Mouse (Mus musculus) limb, embryonic 14.5 days (tissue): ENCODE results near the gene Ptn. TPM values are rescaled to one million over a fixed set of nuclear protein-coding genes. Genes with fewer than 3 reads are reported as not detected.
A peak's percentile ranks its signal among the peaks of the same experiment; 100 is the strongest.

Experiments
- ATAC-seq: fragments of 200-750 bp; cut with Nextera tagmentation; 2 replicates; pipeline ENCODE4 v1.8.0; 2017; ENCODE audit warnings: low read depth, moderate number of reproducible peaks, moderate TSS enrichment; ENCODE audit not compliant: low FRiP score
- DNase-seq: peaks from one replicate; pipeline ENCODE4 v3.0.0-alpha.2; 2015; ENCODE audit warnings: low spot score
- H3K27ac ChIP-seq: fragments of 300-500 bp; sonication (generic); replicated peaks from 2 replicates; pipeline ENCODE4 v1.5.1; 2014; ENCODE audit warnings: low read depth, mild to moderate bottlenecking, low read length, moderate library complexity, mixed read lengths
- H3K27me3 ChIP-seq: fragments of 300-500 bp; sonication (generic); 2 replicates; pipeline ENCODE4 v1.6.1; 2014; ENCODE audit warnings: low read length, mixed read lengths; ENCODE audit not compliant: control insufficient read depth, insufficient read depth
- H3K36me3 ChIP-seq: fragments of 300-500 bp; sonication (generic); 2 replicates; pipeline ENCODE4 v1.6.1; 2014; ENCODE audit warnings: mild to moderate bottlenecking, low read length, moderate library complexity, mixed read lengths; ENCODE audit not compliant: control insufficient read depth, insufficient read depth
- H3K4me1 ChIP-seq: fragments of 300-500 bp; sonication (generic); 2 replicates; pipeline ENCODE4 v1.6.1; 2014; ENCODE audit warnings: antibody characterized with exemption, low read length, mixed read lengths; ENCODE audit not compliant: control insufficient read depth, insufficient read depth
- H3K4me2 ChIP-seq: fragments of 300-500 bp; sonication (generic); replicated peaks from 2 replicates; pipeline ENCODE4 v1.6.1; 2014; ENCODE audit warnings: low read depth, mild to moderate bottlenecking, low read length, moderate library complexity; ENCODE audit not compliant: severe bottlenecking
- H3K4me3 ChIP-seq: fragments of 300-500 bp; sonication (generic); replicated peaks from 2 replicates; pipeline ENCODE4 v1.5.1; 2014; ENCODE audit warnings: low read length
- H3K9ac ChIP-seq: fragments of 300-500 bp; sonication (generic); 2 replicates; pipeline ENCODE4 v1.6.1; 2014; ENCODE audit warnings: mild to moderate bottlenecking, low read depth, low read length, moderate library complexity; ENCODE audit not compliant: severe bottlenecking
- H3K9me3 ChIP-seq: fragments of 300-500 bp; sonication (generic); 2 replicates; pipeline ENCODE4 v1.6.1; 2016; ENCODE audit warnings: low read length; ENCODE audit not compliant: control insufficient read depth
- POLR2A ChIP-seq: fragments of 200-500 bp; IDR thresholded peaks from 2 replicates; pipeline ENCODE4 v1.8.0; 2012; ENCODE audit warnings: inconsistent platforms, mild to moderate bottlenecking, moderate library complexity, borderline replicate concordance; ENCODE audit not compliant: insufficient read depth, insufficient read length; ENCODE audit errors: extremely low read depth
- WGBS: fragments of 180-500 bp; shearing (Covaris S2); extraction: QIAGEN DNeasy Blood & Tissue Kit; methylation state at CpG from one replicate; pipeline ENCODE4 v1.1.7; 2014; 5-methylcytosine and 5-hydroxymethylcytosine counted together
- microRNA-seq: library from miRNA; unstranded; fragments of <30 nt; microRNA quantifications from one replicate; pipeline ENCODE4, GENCODE M21; 2016
- polyA plus RNA-seq, 2 experiments: library from polyadenylated mRNA; depleted of rRNA in 1 of 2; stranded (reverse) in 1 of 2; unstranded in 1 of 2; fragments of >200 nt; fragmentation: Nextera tagmentation in 1 of 2; extraction: Ambion mirVana in 1 of 2; gene quantifications; 2 replicates each; pipeline versions ENCODE4 v1.2.1 to v1.2.3; 2012 to 2014

Gene Ptn
- polyA plus RNA-seq, 2 experiments = 513 to 595 TPM

- DNase-seq = no peak
- Histone ChIP-seq H3K27me3 (no peaks in the 10 kb centered on the region), H3K4me1 (no peaks in the 10 kb centered on the region), H3K4me2 (no peak overlapping the region), H3K9ac (no peak overlapping the region), H3K4me3 (no peak overlapping the region), H3K27ac (no peak overlapping the region), H3K36me3 (no peaks in the 10 kb centered on the region), H3K9me3 (no peaks in the 10 kb centered on the region)
- 85% methylated on average over 4 of the region's 4 CpGs for WGBS
- no peak for TF ChIP-seq POLR2A
- no peak for ATAC-seq
These were observed 119.1 kb downstream of the Ptn start for GRCm38 (mm10) chr6:36690941-36691340.

GRCm38 (mm10) chr6:36676710-36677691 lies 133.0 kb downstream of the Ptn start:
- DNase-seq (peak; percentile 28), ATAC-seq (no peak)
- no peaks in the 10 kb centered on the region for H3K36me3 ChIP-seq
- H3K9me3 ChIP-seq = no peaks in the 10 kb centered on the region
- WGBS = 49% methylated on average over 8 of the region's 8 CpGs
- no peaks in the 10 kb centered on the region for H3K27me3 ChIP-seq
- H3K9ac ChIP-seq = no peak overlapping the region
- no peak for TF ChIP-seq POLR2A
- no peak overlapping the region for H3K4me2 ChIP-seq
- H3K27ac ChIP-seq = no peak overlapping the region
- H3K4me3 ChIP-seq = no peak overlapping the region
- H3K4me1 ChIP-seq = no peaks in the 10 kb centered on the region

DNA sequence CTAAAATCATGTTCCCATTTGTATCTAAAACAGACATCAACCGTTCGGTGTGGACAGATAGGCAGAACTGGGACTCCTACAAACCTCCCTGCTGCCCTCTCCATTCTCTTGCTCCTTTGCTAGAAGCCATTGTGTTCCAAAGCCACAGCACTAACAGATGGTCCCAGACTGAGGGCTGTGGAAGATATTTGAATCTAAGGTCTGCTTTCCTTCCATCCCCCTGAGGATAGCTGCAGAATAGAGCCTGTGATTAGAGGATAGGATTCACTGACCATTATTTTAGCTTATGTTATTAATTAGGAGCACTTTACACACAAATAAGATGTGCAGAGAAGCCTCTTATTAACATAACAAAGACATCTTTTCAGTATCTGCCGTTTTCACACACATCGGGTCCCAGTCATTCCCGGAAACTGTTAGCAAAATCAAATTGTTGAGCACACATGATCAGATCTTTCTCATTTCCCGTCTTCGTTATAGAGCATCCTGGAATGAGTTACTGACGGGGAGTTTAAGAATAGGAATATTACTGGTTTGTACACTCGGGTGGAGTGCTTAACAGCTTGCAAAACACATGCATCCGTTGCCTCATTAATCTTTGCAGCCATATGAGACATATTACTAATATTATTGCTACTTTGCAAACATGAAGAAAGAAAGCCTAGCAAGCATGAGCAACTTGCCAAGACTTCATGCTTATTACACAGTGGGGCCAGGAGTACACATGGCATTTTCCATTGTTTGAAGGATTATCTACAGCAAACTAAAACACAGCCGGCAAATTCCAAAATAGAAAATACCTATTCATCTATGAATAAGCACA lies 137.4 kb downstream of the Ptn start:
- no peaks in the 10 kb centered on the region for H3K9me3 ChIP-seq
- no peaks in the 10 kb centered on the region for H3K27me3 ChIP-seq
- no peak overlapping the region for H3K27ac ChIP-seq
- DNase-seq (no peak), ATAC-seq (no peak)
- H3K9ac ChIP-seq = no peak overlapping the region
- no peak overlapping the region for H3K4me3 ChIP-seq
- WGBS = 79% methylated on average over 11 of the region's 11 CpGs
- TF ChIP-seq POLR2A = no peak
- no peaks in the 10 kb centered on the region for H3K36me3 ChIP-seq
- no peak overlapping the region for H3K4me2 ChIP-seq
- H3K4me1 ChIP-seq = no peaks in the 10 kb centered on the region

DNA sequence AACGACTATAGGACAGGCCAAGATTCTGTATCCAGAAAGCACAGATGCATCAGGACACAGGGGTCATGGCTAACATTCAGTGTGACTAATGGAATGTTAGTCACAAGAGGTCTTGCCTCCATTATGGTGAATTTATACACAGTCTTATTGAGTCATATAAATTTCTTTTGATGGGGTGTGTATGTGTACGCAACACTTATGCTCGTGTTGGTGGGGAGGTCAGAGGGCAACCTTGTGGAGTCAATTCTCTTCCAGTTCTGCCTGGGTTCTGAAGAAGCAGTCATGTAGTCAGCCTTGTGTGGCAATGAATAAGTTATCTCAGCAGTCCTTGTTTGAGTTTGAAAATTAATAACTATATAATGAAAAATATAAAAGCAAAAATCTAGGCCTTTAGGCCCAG lies 138.7 kb downstream of the Ptn start:
- WGBS = 84% methylated on average over 3 of the region's 3 CpGs
- Histone ChIP-seq H3K4me2 (no peak overlapping the region), H3K36me3 (no peaks in the 10 kb centered on the region), H3K27me3 (no peaks in the 10 kb centered on the region), H3K9me3 (no peaks in the 10 kb centered on the region), H3K4me3 (no peak overlapping the region), H3K9ac (no peak overlapping the region), H3K27ac (no peak overlapping the region), H3K4me1 (no peaks in the 10 kb centered on the region)
- no peak for ATAC-seq
- TF ChIP-seq POLR2A = no peak
- no peak for DNase-seq

Small RNAs within 50 kb of the gene (microRNA-seq; reads per million reads assigned to microRNA genes)
- gene Gm25111 = not detected
